Mouse (Mus musculus) C2C12 (cell line): ENCODE results near the gene Akap14.

Source experiments
- CEBPB ChIP-seq: IDR thresholded peaks from one replicate; pipeline ENCODE4 v1.6.1; 2011; ENCODE audit warnings: low read depth, mild to moderate bottlenecking, control low read depth, moderate library complexity
- CTCF ChIP-seq: IDR thresholded peaks from one replicate; pipeline ENCODE4 v1.5.1; 2011; ENCODE audit not compliant: control insufficient read depth, insufficient read depth, insufficient read length
- MAX ChIP-seq: IDR thresholded peaks from one replicate; pipeline ENCODE4 v1.6.1; 2011; ENCODE audit warnings: mild to moderate bottlenecking, control low read depth

- no peak for TF ChIP-seq CTCF
- TF ChIP-seq MAX = no peak
- no peak for TF ChIP-seq CEBPB
Observed at GRCm38 (mm10) chrX:37110881-37111193, 57.8 kb downstream of the Akap14 start.
